In the genomic region with DNA sequence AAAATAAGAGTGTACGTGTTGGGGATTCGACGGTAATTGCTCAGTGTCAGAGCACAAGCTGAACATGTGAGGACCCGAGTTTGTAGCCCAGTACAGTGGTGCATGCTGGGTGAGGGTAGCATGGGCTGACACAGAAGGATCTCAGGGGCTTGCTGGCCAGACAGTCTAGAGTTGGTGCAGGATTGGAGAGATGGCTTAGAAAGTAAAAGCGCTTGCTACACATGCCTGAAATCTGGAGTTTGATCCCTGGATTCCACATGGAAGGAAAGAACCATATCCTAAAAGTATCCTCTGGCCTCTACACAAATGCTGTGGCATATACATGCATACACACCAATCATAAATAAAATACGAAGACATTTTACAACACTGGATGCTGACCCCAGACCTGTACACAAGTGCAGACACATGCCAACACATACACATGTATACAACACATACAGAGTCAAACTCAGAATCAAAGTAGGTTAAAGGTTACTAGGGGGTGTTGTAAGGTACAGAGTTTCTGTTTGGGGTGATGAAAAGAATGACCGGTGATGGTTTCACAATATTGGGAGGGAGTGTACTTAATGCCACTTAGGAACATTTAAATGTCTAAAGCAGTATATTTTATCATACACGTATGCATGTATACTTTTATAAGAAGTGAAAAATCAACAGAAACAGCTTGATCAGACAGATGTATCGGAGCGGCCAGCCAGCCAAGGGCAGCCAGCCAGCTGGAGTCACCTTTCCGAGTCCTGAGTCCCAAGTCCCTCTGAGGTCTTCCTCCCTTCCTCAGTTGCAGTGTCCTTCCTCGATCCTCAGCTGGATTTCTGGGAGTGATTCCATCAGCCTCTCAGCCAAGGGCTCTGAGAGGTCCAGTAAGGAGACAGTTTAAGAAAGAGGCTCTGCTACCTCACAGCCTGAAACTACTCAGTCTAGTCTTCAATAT, we compare ENCODE assay signal across 20 mouse cellular contexts.
DNase-seq lines count a peak whose midpoint lies in the region; ATAC-seq and TF ChIP-seq lines count a peak whose summit lies in the region.
"Had no signal": no experiment of that assay in that cellular context is flagged by ENCODE, and none has a peak within 500 bp of the region (broad histone marks: within the 10 kb centered on the region; RNA-seq: fewer than 3 reads in every experiment).

No protein-coding gene starts in this region.

- peaks cover 2% of the 10 kb centered on the region for H3K4me1 ChIP-seq in heart, adult 2 months (ENCODE audit: control insufficient read depth, insufficient read depth, low read length)
- H3K4me1 ChIP-seq in heart, embryonic 10.5 days, result no peaks in the 10 kb centered on the region
- peaks cover 35% of the 10 kb centered on the region for H3K4me1 ChIP-seq in liver, embryonic 13.5 days (replicated peaks)
- no peaks in the 10 kb centered on the region for H3K4me1 ChIP-seq in hindbrain, postnatal 0 days (ENCODE audit: insufficient read depth, low read length)
- H3K4me1 ChIP-seq: embryonic facial prominence, embryonic 12.5 days; hindbrain, embryonic 15.5 days had no signal

- peak; percentile 40 to 46 for DNase-seq in heart, adult 2 months
- DNase-seq in heart, embryonic 10.5 days (ENCODE audit: low spot score), result no peak
- DNase-seq in 416B (ENCODE audit: low read depth), result peak; percentile 29
- peak; percentile 47 to 48 for DNase-seq in gastrocnemius, adult 8-10 months (ENCODE audit: low spot score in 2 of 2)
- DNase-seq in liver, embryonic 13.5 days, result no peak
- DNase-seq in adrenal gland, postnatal 25 days, result no peak
- DNase-seq in hindbrain, postnatal 0 days (ENCODE audit: low spot score), result no peak
- DNase-seq in lung, postnatal 36 days, result no peak
- DNase-seq: adrenal gland, postnatal 36 days; B cell, adult 2 months; cerebellum, adult 9-10 months; forebrain, postnatal 0 days; spleen, adult 18-20 months; thymus, adult 2 months had no signal

- TF ChIP-seq POLR2A in heart, adult 2 months (IDR thresholded peaks at IDR 0.05; ENCODE audit: insufficient read depth, low read depth, low read length), result no peak

- H3K4me3 ChIP-seq in heart, adult 2 months, result no peak overlapping the region
- no peak overlapping the region for H3K4me3 ChIP-seq in heart, embryonic 10.5 days
- H3K4me3 ChIP-seq in liver, embryonic 13.5 days (replicated peaks), result no peak overlapping the region
- no peak overlapping the region for H3K4me3 ChIP-seq in hindbrain, postnatal 0 days (ENCODE audit: low read length)
- H3K4me3 ChIP-seq: embryonic facial prominence, embryonic 12.5 days; hindbrain, embryonic 15.5 days; left cerebral cortex, adult 2 months; limb, embryonic 12.5 days had no signal

- intact Hi-C loops in heart, adult 2 months (cut with DNase I), result no loop called here

- no peaks in the 10 kb centered on the region for H3K27me3 ChIP-seq in heart, adult 2 months (ENCODE audit: control insufficient read depth, insufficient read depth, low read length)
- no peaks in the 10 kb centered on the region for H3K27me3 ChIP-seq in heart, embryonic 10.5 days (ENCODE audit: insufficient read depth, poor library complexity, severe bottlenecking)
- H3K27me3 ChIP-seq in liver, embryonic 13.5 days, result no peaks in the 10 kb centered on the region
- no peaks in the 10 kb centered on the region for H3K27me3 ChIP-seq in hindbrain, postnatal 0 days (ENCODE audit: insufficient read depth, low read length)
- H3K27me3 ChIP-seq: embryonic facial prominence, embryonic 12.5 days; hindbrain, embryonic 15.5 days; limb, embryonic 12.5 days had no signal

- TF ChIP-seq EP300 in heart, adult 2 months (IDR thresholded peaks at IDR 0.05; ENCODE audit: insufficient read depth, low read depth, low read length), result no peak

- no peaks in the 10 kb centered on the region for H3K79me2 ChIP-seq in heart, adult 2 months (replicated peaks; ENCODE audit: control insufficient read depth, insufficient read depth, low read length)

- H3K9me3 ChIP-seq in heart, embryonic 10.5 days, result no peaks in the 10 kb centered on the region
- no peaks in the 10 kb centered on the region for H3K9me3 ChIP-seq in liver, embryonic 13.5 days (replicated peaks)
- no peaks in the 10 kb centered on the region for H3K9me3 ChIP-seq in hindbrain, postnatal 0 days (ENCODE audit: low read length)
- H3K9me3 ChIP-seq: embryonic facial prominence, embryonic 12.5 days; hindbrain, embryonic 15.5 days; limb, embryonic 12.5 days had no signal

- WGBS in heart, adult 2 months, result 75% methylated on average over 12 of the region's 12 CpGs
- WGBS in heart, embryonic 10.5 days, result 88% methylated on average over 12 of the region's 12 CpGs
- 74% methylated on average over 12 of the region's 12 CpGs for WGBS in liver, embryonic 13.5 days (ENCODE audit: insufficient replicate concordance)
- 87% methylated on average over 12 of the region's 12 CpGs for WGBS in hindbrain, postnatal 0 days

- peak; percentile 48 for ATAC-seq in liver, embryonic 13.5 days (ENCODE audit: low read depth)
- no peak for ATAC-seq in hindbrain, postnatal 0 days
- ATAC-seq: forebrain, postnatal 0 days; intestine, postnatal 0 days; midbrain, embryonic 16.5 days had no signal

- H3K4me2 ChIP-seq in liver, embryonic 13.5 days, result peak overlapping the region; percentile 28
- H3K4me2 ChIP-seq in hindbrain, postnatal 0 days (ENCODE audit: low read depth, low read length), result no peak overlapping the region
- H3K4me2 ChIP-seq: embryonic facial prominence, embryonic 12.5 days; hindbrain, embryonic 15.5 days; limb, embryonic 12.5 days had no signal

- no peaks in the 10 kb centered on the region for H3K36me3 ChIP-seq in heart, adult 2 months (ENCODE audit: control insufficient read depth, insufficient read depth, low read length)
- no peaks in the 10 kb centered on the region for H3K36me3 ChIP-seq in heart, embryonic 10.5 days
- no peaks in the 10 kb centered on the region for H3K36me3 ChIP-seq in liver, embryonic 13.5 days
- no peaks in the 10 kb centered on the region for H3K36me3 ChIP-seq in hindbrain, postnatal 0 days (ENCODE audit: insufficient read depth, low read length)
- H3K36me3 ChIP-seq: embryonic facial prominence, embryonic 12.5 days; hindbrain, embryonic 15.5 days; limb, embryonic 12.5 days had no signal

- TF ChIP-seq CTCF in heart, adult 2 months (IDR thresholded peaks at IDR 0.05), result no peak
- TF ChIP-seq CTCF in hindbrain, postnatal 0 days (IDR thresholded peaks at IDR 0.05; ENCODE audit: low read depth), result no peak

- H3K9ac ChIP-seq in heart, adult 2 months (ENCODE audit: low read depth, low read length), result no peak overlapping the region
- H3K9ac ChIP-seq in liver, embryonic 13.5 days, result no peak overlapping the region
- no peak overlapping the region for H3K9ac ChIP-seq in hindbrain, postnatal 0 days (replicated peaks; ENCODE audit: low read length)
- H3K9ac ChIP-seq: embryonic facial prominence, embryonic 12.5 days; forebrain, postnatal 0 days; hindbrain, embryonic 15.5 days; limb, embryonic 12.5 days had no signal

- H3K27ac ChIP-seq in heart, adult 2 months, result no peak overlapping the region
- H3K27ac ChIP-seq in heart, embryonic 10.5 days, result no peak overlapping the region
- peak overlapping the region; percentile 68 for H3K27ac ChIP-seq in liver, embryonic 13.5 days
- H3K27ac ChIP-seq in hindbrain, postnatal 0 days, result no peak overlapping the region
- H3K27ac ChIP-seq: embryonic facial prominence, embryonic 12.5 days; hindbrain, embryonic 15.5 days; left cerebral cortex, adult 2 months; limb, embryonic 12.5 days had no signal

Comparison
In these comparisons a context has a peak if more than half of its experiments do, and no peak if none do; other contexts are left out.
1. DNase-seq: peak in heart, adult 2 months (2 of 2), 416B (single experiment) and gastrocnemius, adult 8-10 months (2 of 2); none in heart, embryonic 10.5 days (single experiment), liver, embryonic 13.5 days (single experiment), adrenal gland, postnatal 25 days (single experiment), hindbrain, postnatal 0 days (single experiment) and lung, postnatal 36 days (single experiment).